Mouse (Mus musculus): ENCODE measurements at regions not wholly inside any gene's neighbourhood (a gene's known extent, or its start where the extent isn't known, plus 50 kb on each side); places are given as distances from the start of the nearest gene placed in this dataset.

DNA sequence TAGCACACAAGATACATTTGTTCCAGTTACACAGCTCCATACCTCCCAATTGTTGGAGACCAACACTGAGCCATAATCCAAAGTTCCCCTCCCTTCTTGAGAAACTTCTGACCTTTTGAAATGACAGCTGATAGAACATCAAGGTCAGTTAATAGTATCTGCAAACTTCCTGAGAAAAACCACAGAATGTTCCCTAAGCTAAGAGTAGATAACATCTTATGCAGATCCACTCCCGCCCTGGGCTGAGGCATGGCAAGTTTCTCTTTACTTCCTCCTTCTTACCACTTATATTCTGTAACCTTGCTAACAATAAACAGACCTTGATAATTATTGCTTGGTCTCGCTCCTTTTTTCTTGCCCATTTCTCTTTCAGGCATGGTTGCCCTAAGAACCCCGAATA is 55.3 kb upstream of the Vmn2r97 start:
- DNase-seq (ENCODE audit: extremely low read depth, low read depth) = peak; percentile 6
